Mouse (Mus musculus) urinary bladder, adult 18-20 months (tissue): Measurements from ENCODE around the gene Parm1.

Source experiments
- DNase-seq, 2 experiments: peaks; one replicate each; pipeline ENCODE4 v3.0.0; 2022; ENCODE audit warnings: low spot score in 2 of 2, mixed read lengths in 2 of 2

The Parm1 gene

DNA sequence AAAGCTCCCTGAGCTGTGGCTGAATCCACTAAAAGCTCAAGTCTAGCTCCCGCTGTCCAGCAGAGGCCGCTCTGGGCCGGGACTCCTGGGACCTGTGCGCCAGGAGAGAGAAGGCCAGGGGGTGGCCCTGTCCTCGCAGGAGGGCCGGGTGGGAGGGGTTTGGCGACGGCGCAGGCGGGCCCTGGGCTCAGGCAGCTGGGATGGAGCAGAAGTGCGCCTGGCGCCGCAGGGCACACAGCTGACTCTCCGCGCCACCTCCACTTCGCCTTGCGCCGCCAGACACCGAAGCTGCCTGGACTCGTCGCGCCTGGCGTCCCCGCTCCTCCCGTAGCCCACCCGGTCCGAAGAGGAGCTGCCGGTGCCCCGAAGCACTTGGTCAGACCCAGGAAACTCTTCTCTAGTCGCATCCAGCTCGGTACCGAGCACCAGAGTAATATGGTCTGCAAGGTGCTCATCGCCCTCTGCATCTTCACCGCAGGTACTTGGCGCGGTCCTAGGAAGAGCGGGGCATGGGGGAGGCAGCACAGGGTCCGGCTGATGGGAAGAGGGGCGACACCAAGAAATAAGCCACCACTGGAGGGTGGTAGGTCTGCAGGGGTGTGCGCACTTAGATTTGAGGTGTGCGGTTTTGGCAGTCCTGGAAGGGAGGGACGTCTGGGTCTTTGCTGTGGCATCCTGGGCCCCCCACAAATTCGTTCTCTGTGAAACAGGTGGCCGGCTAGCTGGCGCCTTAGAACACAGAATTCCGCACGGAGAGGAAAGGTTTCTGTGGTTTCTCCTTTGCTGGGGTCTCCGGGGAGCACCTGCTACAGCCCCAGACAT, at the start of gene Parm1:
Gene Parm1, plus strand, starts transcription at position 136 of the 822 bp plus-strand sequence.
- DNase-seq: peak; percentile 72 to 87

DNA sequence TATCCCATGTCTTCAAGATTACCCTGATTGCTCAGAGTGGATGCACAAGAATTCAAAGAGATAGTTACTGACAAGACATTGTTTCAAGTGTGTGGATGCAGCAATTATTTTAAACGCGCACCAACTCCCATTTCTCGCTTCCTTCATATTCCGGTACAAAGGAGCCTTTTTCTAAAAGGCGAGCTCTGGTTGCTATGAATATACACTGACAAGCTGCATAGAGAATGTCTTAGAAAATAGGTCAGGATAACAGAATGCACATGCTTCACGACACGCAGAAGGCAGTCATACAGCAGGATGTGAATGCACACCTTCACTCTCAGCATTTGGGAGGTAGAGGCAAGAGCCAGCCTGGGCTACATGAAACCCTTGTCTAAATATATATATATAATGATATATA, 42.2 kb upstream of the Parm1 start:
- no peak for DNase-seq

DNA sequence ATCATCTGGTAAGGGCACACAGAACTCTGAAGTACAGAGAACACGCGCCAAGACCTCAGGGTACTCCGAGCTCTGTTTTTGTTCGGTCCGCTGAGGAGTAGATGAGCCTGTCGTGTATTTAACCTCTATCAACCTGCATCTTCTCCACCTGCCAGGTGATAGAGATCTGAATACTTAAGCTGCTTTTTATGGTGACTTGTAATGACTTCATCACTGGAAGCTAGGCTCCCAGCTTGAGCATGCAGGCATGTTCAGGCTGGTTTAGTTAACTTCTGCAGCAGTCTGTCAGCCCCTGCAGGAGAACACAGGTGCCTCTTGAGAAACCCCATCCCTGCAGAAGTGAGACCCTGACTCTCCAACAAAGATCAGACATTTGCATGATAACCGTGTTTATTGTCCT, 40.6 kb upstream of the Parm1 start:
- peak in 1 of 2 experiments; percentile 30 for DNase-seq

DNA sequence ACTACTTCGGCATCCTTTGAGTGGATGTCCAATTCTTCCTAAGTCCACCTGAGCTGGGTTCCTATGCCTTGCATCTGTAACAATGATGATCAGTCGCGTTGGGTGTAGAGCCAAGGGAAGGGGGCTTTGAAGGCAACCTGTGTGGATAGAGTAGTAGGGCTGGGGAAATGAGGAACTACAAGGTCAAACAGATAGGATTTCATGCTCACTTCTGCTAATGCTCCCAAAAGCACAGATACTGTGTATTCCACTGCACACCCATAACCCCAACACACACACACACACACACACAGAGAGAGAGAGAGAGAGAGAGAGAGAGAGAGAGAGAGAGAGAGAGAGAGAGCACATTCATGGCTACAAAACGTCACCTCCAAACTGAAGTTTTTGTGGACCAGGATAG, 38.7 kb upstream of the Parm1 start:
- no peak for DNase-seq

DNA sequence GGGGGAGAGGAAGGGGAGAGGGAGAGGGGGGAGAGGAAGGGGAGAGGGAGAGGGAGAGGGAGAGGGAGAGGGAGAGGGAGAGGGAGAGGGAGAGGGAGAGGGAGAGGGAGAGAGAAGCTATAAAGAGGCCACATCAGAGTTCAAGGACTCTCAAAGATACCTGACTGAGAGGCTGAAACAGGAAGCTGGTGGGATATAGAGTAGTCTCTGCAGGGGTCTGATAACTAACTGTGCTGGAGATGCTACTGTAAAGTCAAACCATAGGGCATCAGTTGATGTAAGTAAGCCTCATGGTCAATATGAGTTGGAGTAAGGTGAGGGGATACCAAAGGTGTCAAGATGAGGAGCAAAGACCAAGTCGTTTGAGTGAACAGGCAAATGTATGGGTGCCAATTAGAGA, 37.3 kb upstream of the Parm1 start:
- no peak for DNase-seq

DNA sequence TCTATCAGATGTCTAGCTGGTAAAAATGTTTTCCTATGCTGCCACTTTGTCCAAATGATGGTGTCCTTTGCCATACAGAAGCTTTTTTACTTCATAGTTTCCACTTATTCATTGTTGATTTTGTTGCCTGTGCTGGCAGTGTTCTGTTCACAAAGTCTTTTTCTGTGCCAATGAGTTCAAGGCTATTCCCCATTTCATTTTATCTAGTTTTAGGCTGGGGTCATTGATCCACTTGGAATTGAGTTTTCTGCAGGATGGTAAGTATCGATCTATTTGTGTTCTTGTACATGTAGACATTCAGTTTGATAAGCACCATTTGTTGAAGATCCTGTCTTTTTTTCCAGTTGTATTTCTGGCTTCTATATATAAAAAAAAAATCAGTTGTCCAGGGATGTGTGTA, 33.1 kb upstream of the Parm1 start:
- DNase-seq: no peak

DNA sequence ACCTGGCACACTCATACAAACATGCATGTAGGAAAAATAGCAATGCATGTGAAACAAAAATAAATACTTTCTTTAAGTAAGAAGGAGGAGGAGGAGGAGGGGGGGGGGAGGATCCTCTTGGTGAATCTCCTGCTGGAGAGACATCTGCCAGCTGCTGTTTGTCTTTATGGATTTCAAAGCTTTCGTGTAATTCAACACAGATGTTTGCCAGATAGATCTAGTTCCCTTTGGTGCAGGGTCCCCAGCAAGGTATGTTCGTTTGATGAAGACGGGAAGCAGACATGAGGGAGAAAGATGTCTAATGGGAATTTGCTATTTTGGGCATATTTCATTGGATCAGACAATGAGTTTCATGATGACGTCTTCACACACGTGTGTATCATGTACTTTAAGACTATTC, 23.0 kb upstream of the Parm1 start:
- no peak for DNase-seq

DNA sequence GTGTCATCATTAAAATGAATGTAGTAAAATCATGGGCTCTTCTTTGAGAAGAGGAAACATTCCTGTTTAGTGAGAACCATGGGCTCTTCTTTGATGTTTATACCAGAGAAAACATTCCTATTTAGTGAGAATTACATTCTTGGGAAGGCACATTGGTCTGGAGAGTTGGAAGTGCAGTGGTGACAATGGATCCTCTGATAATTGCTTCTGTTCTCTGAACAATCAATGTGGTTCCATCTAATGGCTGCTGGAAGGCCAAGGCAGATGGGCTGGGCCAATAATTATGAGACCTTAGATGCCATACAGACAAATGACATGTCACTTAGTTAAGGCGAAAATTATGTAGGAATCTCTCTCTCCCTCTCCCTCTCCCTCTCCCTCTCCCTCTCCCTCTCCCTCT, 16.1 kb upstream of the Parm1 start:
- DNase-seq: no peak

DNA sequence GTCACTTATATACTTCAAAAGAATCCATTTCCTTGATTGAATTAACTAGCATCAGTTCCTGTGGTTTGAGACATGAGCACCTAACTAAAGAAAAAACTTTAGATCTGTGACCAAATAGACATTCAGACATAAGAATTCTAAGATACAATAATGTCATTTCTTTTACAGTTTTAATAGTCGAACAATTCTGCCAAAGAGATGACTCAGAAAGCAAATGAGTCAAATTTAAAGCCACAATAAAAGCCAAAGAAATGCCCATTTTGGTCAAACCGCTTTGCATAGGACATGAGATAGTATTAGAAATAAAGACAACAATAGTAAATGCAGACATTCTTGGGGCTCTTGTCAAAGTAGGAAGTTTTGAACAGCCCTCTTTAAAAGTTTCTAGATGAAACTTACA, 15.0 kb upstream of the Parm1 start:
- no peak for DNase-seq

DNA sequence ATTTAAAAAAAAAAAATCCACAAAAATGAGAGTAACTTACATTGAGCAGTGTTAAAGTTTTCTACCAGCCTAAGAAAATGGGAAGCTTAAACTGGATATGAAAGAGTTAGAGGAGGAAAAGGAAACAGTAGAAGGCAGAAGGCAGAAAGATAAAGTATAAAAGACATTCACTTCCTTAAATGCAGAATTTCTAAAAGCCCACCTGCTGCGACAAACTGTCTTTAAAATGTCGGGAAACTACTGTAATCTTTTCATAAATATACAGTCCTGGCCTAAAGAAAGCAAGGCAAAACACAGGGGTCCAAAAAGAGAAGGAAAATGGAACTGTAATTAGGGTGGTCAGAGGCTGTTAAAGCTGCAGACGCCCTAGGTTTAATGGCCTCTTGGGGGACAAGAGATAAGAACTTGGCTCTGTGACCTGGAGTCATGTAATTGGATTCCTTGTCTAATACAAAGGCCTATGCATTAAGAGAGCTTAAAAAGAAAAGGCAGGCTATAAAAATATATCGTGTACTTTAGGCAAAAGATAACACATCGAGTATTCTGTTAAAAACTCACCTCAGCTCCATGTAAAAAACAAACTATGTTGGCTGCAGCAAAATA, 13.0 kb upstream of the Parm1 start:
- no peak for DNase-seq

DNA sequence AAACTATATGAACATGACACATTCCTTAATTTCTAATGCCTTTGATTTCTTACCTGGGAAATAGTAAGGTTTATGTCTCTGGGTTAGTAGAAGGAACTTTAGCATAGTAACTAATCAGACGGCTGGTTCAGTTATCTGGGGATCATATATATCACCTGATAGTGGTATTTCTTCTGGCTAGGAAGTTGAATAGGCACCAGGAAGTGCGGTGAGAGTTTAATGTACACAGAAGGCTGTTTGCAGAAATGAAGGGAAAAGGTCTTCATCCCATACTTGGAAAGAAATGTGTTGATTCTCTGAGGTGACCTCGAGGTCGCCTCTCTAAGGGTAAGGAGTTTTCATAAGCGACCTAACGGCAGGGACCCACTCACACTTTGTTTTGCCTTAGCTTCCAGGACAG, 338 bp upstream of the Parm1 start:
- DNase-seq: no peak

DNA sequence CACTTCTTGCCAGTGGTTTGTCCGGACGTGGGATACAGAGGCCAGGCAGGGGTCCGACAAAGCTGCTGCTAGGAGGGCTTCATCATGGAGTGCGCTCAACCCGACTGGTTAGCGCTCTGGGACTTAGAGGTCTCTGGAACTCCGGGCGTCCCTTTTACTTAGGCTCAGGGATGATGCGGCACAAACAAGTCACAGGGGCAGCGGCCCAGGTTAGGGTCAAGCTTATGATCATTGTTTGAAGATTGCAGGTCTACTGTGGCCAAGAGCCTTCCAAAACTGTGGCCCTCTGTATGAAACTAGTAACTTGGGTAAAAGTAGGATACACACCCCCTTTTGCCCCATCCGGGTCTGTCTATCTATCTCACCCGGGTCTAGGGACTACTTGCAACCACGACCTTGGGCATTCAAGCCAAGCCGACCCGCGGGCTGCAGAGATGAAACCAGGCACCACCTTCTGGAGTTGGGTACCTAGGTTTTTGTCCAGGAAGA, 931 bp downstream of the Parm1 start:
- no peak for DNase-seq

DNA sequence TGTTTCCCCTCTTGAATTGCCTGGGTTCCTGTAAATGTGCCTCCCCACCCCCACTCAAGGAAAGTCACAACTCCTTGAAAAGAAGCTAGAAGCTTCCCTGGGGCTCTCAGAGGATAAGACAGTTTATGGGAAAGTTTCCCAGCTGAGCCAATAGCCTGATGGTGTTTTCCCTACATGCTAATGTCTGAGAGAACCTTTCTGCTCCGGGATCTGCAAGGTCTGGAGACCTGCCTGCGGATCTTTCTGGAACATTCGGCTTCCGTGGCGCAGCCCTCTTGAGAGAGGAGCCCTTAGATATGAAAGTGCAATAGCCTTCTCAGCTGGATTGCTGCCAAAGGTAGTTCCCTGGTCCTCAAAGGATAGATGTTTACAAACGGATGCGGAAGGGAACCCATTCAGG, 1.5 kb downstream of the Parm1 start:
- DNase-seq: peak in 1 of 2 experiments; percentile 32

DNA sequence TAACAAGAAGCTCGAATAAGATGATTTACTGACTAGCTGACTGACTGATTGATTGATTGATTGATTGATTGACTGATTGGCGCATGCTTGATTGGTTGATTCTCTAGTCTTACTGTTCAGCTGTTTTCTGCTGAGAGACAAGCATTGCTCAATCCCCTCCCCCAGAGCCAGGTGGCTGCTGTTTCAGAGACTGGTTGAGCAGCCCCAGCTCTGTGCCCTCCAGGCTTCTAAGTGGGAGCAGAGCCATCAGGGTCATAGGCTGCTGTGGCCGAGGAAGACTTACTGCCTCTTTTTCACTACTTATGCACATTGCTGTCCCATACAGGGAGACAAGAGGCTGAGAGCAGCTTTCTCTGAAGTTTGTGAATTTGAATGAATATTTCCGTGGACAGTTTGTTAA, 2.1 kb downstream of the Parm1 start:
- peak in 1 of 2 experiments; percentile 30 for DNase-seq

DNA sequence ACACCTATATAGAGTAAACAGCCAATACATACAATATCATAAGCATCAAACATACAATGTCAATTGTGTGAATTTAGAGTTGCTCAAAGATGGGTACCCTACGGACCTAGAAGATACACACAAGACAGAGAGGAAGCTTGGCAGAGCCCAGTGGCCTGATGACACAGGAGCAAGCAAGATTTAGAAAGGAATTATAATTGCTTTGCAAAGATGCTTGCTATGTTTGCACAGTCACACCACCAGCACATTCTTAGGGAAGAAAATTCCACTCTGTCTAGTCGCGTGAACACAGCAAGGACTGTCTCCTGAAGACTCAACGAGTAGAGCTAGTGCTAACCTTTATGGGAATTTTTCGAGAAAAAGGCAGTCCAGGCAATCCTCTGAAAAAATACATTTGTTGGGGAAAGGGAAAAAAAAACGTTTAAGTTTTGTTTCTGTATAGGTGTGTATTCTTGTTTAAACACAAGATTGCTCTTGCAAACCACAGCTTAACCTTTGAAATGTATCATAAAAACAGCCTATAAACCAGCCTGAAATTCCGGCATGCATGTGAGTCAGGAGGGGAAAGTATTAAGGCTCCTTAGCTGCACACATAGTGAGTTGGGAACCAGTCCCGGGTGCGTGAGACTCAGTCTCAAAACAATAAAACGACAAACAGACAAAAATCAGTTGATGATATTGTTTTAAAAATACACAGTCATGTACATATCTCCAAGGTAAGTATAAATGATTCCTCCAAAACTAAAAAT, 15.5 kb downstream of the Parm1 start:
- no peak for DNase-seq

DNA sequence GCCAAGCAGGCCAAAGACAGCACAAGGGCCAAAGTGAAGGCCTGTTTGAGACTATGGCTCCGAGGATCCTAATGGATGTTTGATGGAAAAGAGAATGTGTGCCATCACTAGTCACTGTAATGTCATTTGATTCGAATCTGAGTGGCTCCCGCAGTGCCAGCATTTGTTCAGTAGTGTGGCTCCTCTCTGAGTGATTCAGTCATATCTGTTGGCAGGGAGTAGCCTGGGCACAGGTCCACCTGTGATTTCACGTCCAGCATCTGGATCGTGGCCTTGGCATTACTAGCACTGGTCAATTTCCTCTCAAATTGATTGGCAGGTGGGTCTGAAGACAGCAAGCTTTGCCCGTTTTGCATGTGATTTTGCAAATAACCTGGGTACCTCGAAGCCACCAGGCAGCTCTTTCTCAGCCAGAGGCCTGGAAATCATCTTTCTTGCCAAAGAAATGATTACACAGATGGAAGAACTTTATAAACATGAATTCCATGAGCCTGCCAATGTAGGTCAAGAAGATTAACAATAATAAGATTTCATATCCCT, 41.7 kb downstream of the Parm1 start:
- no peak for DNase-seq

DNA sequence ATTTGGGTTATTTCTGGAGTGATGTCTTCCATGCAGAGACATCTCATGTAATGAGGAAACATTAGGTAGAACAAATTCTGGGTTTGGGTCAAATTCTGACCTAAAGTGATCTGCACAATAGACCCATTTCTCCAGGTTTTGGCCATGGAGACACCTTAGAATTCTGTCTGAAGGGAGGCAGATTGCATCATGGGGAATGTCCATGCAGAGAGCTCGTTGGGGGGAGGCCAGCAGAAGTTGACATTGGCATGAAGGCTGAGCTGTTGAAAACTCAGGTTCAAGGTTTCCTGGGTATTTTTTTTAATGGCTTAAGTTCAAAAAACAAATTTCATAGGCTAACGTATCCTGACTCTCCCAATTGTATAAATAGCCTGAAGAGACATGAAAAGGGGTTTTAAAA, 42.3 kb downstream of the Parm1 start:
- DNase-seq: no peak

DNA sequence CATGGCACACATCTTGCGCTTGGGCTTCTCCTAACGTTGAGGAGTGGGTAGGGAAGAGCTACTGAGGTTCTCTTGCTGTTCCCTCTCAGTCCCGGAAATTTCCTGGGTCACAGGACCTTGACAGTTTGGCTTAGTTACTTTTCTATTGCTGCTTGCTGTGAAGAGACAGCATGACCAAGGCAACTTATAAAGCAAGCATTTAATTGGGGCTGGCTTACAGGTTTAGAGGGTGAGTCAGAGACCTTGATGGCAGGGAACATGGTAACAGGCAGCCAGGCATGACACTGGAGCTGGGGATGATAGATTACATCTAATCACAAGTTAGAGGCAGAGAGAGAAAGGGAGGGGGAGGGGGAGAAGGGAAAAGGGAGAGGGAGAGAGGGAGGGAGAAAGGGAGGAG, 44.0 kb downstream of the Parm1 start:
- DNase-seq: no peak

DNA sequence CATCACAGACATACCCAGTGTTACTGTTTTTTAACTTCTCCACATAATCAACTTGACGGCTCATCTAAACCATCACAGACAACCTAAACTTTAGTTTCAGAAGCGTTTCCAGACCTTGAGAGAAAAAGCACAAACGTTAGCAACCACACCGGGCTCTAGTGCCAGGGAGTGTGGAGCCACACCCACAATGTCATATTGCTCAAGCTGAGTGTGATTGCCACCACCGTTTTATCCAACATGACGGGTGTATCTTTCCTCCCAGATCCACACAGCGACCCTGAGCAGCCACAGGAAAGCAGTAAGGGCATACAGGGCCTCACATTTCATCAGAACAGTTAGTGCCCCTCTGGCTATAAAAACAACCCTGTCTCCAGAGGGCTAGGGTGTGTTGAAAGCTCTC, 45.1 kb downstream of the Parm1 start:
- no peak for DNase-seq

DNA sequence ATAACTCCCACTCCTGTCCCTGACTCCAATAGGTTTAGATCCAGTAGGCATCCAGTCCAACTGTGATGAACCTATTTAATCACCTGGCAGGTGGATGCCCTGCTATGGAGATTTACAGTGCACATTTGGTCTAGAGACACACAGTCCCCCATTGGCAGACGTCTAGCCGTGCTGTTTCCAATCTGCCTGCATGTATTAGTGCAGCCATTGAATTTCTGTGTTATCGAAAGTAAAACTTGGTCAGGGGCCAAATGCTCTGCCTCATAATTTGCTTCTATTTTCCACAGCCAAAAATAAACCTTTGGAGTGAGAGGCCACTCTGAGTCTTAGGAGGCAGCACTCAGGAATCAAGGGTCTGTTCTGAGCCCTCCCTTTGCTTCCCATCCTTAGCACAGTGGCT, 46.6 kb downstream of the Parm1 start:
- DNase-seq: no peak

DNA sequence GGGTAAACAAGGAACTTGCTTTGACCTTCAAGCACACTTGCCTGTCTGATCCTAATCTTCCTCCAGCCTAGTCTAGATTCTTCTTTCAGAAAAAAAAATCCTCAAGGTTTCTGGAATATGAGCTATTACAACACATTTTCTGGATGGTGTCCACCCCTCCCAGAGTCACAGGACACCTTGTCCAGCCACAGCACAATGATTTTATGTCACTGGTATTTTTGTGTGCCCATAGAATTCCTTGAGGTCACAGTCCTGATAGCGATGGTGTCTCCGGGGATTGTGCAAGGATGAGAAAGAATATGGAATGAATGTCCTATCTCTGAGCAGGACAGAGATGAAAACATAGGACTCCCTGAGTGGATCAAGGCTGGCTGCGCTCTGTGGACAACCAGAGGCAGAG, 48.0 kb downstream of the Parm1 start:
- DNase-seq: no peak

DNA sequence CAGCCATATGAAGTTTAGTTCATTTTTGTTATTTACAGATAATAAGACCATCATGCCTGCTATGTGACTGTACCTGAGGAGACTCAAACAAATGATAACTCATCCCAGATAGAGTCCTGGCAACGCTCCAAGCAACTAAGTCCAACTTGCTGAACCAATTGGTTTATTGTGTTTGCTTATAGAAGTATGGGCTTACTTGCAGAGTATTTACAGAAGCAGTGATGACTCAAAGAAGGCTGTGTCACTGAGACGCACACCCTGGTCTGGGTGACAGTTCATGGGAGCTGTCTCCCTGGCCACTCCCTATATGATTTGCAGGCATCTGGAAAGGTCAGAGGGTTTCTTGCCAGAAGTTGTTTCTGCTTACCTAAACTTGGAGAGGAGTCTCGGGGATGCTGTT, 49.2 kb downstream of the Parm1 start:
- peak; percentile 25 to 71 for DNase-seq
